Mouse (Mus musculus): ENCODE measurements around the gene Pla2g5.
A peak's percentile ranks its signal among the peaks of the same experiment; 100 is the strongest.

Gene Pla2g5

GRCm38 (mm10) chr4:138796513-138797216 lies 66.6 kb downstream of the Pla2g5 start:
- no peak for DNase-seq (ENCODE audit: low spot score)

- DNase-seq (ENCODE audit: low spot score): no peak
These were observed 68.9 kb downstream of the Pla2g5 start for GRCm38 (mm10) chr4:138794344-138794743.

GRCm38 (mm10) chr4:138793276-138793675 lies 70.0 kb downstream of the Pla2g5 start:
- DNase-seq (ENCODE audit: low spot score): peak; percentile 59

GRCm38 (mm10) chr4:138792599-138792998 lies 70.7 kb downstream of the Pla2g5 start:
- no peak for DNase-seq (ENCODE audit: low spot score)

GRCm38 (mm10) chr4:138791452-138791851 lies 71.8 kb downstream of the Pla2g5 start:
- no peak for DNase-seq (ENCODE audit: low spot score)

GRCm38 (mm10) chr4:138788381-138788780 lies 74.9 kb downstream of the Pla2g5 start:
- DNase-seq (ENCODE audit: low spot score): no peak

GRCm38 (mm10) chr4:138786141-138786540 lies 77.1 kb downstream of the Pla2g5 start:
- DNase-seq (ENCODE audit: low spot score): no peak

- no peak for DNase-seq (ENCODE audit: low spot score)
These were observed 77.6 kb downstream of the Pla2g5 start for GRCm38 (mm10) chr4:138785721-138786120.

GRCm38 (mm10) chr4:138782098-138782497 lies 81.2 kb downstream of the Pla2g5 start:
- no peak for DNase-seq (ENCODE audit: low spot score)

- no peak for DNase-seq (ENCODE audit: low spot score)
These were observed 83.0 kb downstream of the Pla2g5 start for GRCm38 (mm10) chr4:138780300-138780699.

GRCm38 (mm10) chr4:138777417-138778407 lies 85.6 kb downstream of the Pla2g5 start:
- DNase-seq (ENCODE audit: low spot score): peak; percentile 38

GRCm38 (mm10) chr4:138775435-138775834 lies 87.8 kb downstream of the Pla2g5 start, which contains the start of gene Pla2g2d:
TSS of gene Pla2g2d (plus strand) at chr4:138775735.
- no peak for DNase-seq (ENCODE audit: low spot score)

GRCm38 (mm10) chr4:138772386-138772785 lies 90.9 kb downstream of the Pla2g5 start:
- DNase-seq (ENCODE audit: low spot score): no peak

GRCm38 (mm10) chr4:138771970-138772369 lies 91.3 kb downstream of the Pla2g5 start:
- DNase-seq (ENCODE audit: low spot score): no peak

GRCm38 (mm10) chr4:138762266-138762665 lies 101.0 kb downstream of the Pla2g5 start:
- no peak for DNase-seq (ENCODE audit: low spot score)

- DNase-seq (ENCODE audit: low spot score): no peak
These were observed 105.9 kb downstream of the Pla2g5 start, which contains the start of gene Pla2g2f for GRCm38 (mm10) chr4:138757416-138757815. TSS of gene Pla2g2f (minus strand) at chr4:138757626.

- DNase-seq (ENCODE audit: low spot score): no peak
These were observed 107.3 kb downstream of the Pla2g5 start for GRCm38 (mm10) chr4:138755983-138756382.

- no peak for DNase-seq (ENCODE audit: low spot score)
These were observed 107.8 kb downstream of the Pla2g5 start for GRCm38 (mm10) chr4:138755439-138755838.

GRCm38 (mm10) chr4:138754432-138754831 lies 108.8 kb downstream of the Pla2g5 start:
- DNase-seq (ENCODE audit: low spot score): no peak

- DNase-seq (ENCODE audit: low spot score): no peak
These were observed 109.7 kb downstream of the Pla2g5 start for GRCm38 (mm10) chr4:138753608-138754007.

- no peak for DNase-seq (ENCODE audit: low spot score)
These were observed 110.7 kb downstream of the Pla2g5 start for GRCm38 (mm10) chr4:138752603-138753002.

All from embryo, embryonic 10.5 days (tissue).